Mouse (Mus musculus): ENCODE results near the gene Prpf19.

Prpf19 gene

GRCm38 (mm10) chr19:10938771-10939170 lies 43.7 kb downstream of the Prpf19 start:
- no peak for DNase-seq (ENCODE audit: low spot score)

GRCm38 (mm10) chr19:10940097-10940800 lies 45.2 kb downstream of the Prpf19 start:
- DNase-seq (ENCODE audit: low spot score) = no peak

GRCm38 (mm10) chr19:10940801-10941457 lies 45.9 kb downstream of the Prpf19 start:
- no peak for DNase-seq (ENCODE audit: low spot score)

GRCm38 (mm10) chr19:10943955-10944354 lies 48.9 kb downstream of the Prpf19 start:
- DNase-seq (ENCODE audit: low spot score) = no peak

- DNase-seq (ENCODE audit: low spot score) = no peak
These were observed 51.5 kb downstream of the Prpf19 start for GRCm38 (mm10) chr19:10946506-10946905.

- no peak for DNase-seq (ENCODE audit: low spot score)
These were observed 52.2 kb downstream of the Prpf19 start for GRCm38 (mm10) chr19:10947219-10947618.

GRCm38 (mm10) chr19:10948416-10948815 lies 53.4 kb downstream of the Prpf19 start:
- no peak for DNase-seq (ENCODE audit: low spot score)

GRCm38 (mm10) chr19:10949112-10949511 lies 54.1 kb downstream of the Prpf19 start, which contains the start of gene Ccdc86:
Gene Ccdc86 (minus strand): TSS chr19:10949266.
- DNase-seq (ENCODE audit: low spot score) = peak; percentile 76

GRCm38 (mm10) chr19:10949558-10949957 lies 54.5 kb downstream of the Prpf19 start:
- no peak for DNase-seq (ENCODE audit: low spot score)

GRCm38 (mm10) chr19:10952021-10952939 lies 57.2 kb downstream of the Prpf19 start:
- DNase-seq (ENCODE audit: low spot score) = no peak

All from ovary, postnatal 10 days (tissue).